Comparison of ENCODE assay signal across 8 mouse cellular contexts in the genomic region with DNA sequence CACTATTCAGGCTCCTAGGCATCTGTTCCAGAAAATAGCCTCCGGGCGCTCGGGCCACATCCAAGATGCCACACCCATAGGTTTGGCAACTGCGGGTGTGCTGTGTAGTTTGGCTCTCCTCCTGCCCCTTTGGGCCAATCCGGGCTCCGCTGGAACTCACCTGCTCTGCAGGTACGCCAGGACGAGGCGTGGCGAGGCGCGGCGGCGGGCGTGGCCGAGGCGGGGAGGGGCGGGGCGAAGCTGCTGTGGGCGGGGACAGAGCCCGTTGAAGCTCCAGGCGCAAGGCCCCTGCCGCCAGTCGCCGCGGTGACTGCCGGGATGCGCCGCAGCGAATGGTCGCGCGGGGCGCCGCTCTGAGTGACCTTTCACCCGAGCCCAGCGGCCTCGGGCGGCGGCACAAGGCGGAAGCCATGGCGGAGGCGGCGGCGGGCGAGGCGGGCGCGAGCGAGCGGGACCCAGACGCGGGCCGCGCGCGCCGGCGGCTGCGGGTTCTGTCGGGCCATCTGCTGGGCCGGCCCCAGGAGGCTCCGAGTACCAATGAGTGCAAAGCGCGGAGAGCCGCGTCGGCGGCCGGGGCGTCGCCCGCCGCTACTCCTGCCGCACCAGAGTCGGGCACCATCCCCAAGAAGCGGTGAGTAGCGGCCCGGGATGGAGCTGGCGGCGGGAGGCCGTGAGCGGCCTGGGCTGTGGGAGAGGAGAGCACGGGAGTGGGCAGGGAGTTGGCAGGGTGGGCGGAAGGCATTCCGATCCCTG. TPM values are rescaled to one million over a fixed set of nuclear protein-coding genes. Genes with fewer than 3 reads are reported as not detected.
DNase-seq lines count a peak whose midpoint lies in the region; ATAC-seq and TF ChIP-seq lines count a peak whose summit lies in the region.

Agps (plus strand) TSS at position 297 of the 753 bp plus-strand sequence.

- H3K27me3 ChIP-seq in heart, embryonic 15.5 days = no peaks in the 10 kb centered on the region
- no peaks in the 10 kb centered on the region for H3K27me3 ChIP-seq in liver, embryonic 14.5 days (ENCODE audit: control insufficient read depth, insufficient read depth, low read length)
- H3K27me3 ChIP-seq in neural tube, embryonic 11.5 days (ENCODE audit: control insufficient read depth, insufficient read depth, low read length) = no peaks in the 10 kb centered on the region
- no peaks in the 10 kb centered on the region for H3K27me3 ChIP-seq in stomach, postnatal 0 days (ENCODE audit: control insufficient read depth, insufficient read depth, low read length)

- peak; percentile 93 for DNase-seq in CD4-positive, CD25-positive, alpha-beta regulatory T cell, adult 2 months (ENCODE audit: low read depth, low spot score)
- peak; percentile 77 for DNase-seq in fat pad, adult 2 months (ENCODE audit: extremely low read depth, low read depth, low spot score)
- DNase-seq in kidney, postnatal 25 days = peak; percentile 88 to 94
- peak; percentile 78 to 83 (median 82) for DNase-seq in liver, embryonic 14.5 days (ENCODE audit: low read depth in 3 of 3, low spot score in 3 of 3)
- peak; percentile 89 for DNase-seq in neural tube, embryonic 11.5 days (ENCODE audit: low spot score)
- DNase-seq in stomach, postnatal 0 days (ENCODE audit: low spot score) = peak; percentile 98

- no peaks in the 10 kb centered on the region for H3K9me3 ChIP-seq in heart, embryonic 15.5 days (replicated peaks)
- no peaks in the 10 kb centered on the region for H3K9me3 ChIP-seq in liver, embryonic 14.5 days (ENCODE audit: control insufficient read depth, low read length)
- no peaks in the 10 kb centered on the region for H3K9me3 ChIP-seq in neural tube, embryonic 11.5 days (ENCODE audit: control insufficient read depth, low read length)
- H3K9me3 ChIP-seq in stomach, postnatal 0 days (ENCODE audit: control insufficient read depth, low read length) = no peaks in the 10 kb centered on the region

- no peak for TF ChIP-seq CTCF in liver, embryonic 14.5 days (IDR thresholded peaks at IDR 0.05; ENCODE audit: low read depth)
- no peak for TF ChIP-seq CTCF in stomach, postnatal 0 days (IDR thresholded peaks at IDR 0.05; ENCODE audit: low read depth)

- H3K27ac ChIP-seq in brown adipose tissue, adult 24 weeks (replicated peaks; ENCODE audit: low read depth, low read length) = peak within 1 kb of the TSS; percentile 67
- peak within 1 kb of the TSS; percentile 75 for H3K27ac ChIP-seq in heart, embryonic 15.5 days
- peak within 1 kb of the TSS; percentile 65 for H3K27ac ChIP-seq in liver, embryonic 14.5 days
- H3K27ac ChIP-seq in neural tube, embryonic 11.5 days (ENCODE audit: low read depth, low read length) = peak within 1 kb of the TSS; percentile 63
- H3K27ac ChIP-seq in stomach, postnatal 0 days (replicated peaks) = peak within 1 kb of the TSS; percentile 91

- TF ChIP-seq EP300 in liver, embryonic 14.5 days (IDR thresholded peaks at IDR 0.05; ENCODE audit: low read depth) = no peak
- TF ChIP-seq EP300 in stomach, postnatal 0 days (optimal IDR thresholded peaks at IDR 0.05) = no peak

- peak within 1 kb of the TSS; percentile 79 for H3K9ac ChIP-seq in heart, embryonic 15.5 days
- peak within 1 kb of the TSS; percentile 90 for H3K9ac ChIP-seq in liver, embryonic 14.5 days (replicated peaks)
- H3K9ac ChIP-seq in neural tube, embryonic 11.5 days (ENCODE audit: low read length) = peak within 1 kb of the TSS; percentile 83
- H3K9ac ChIP-seq in stomach, postnatal 0 days (ENCODE audit: low read length) = peak within 1 kb of the TSS; percentile 86

- H3K4me1 ChIP-seq in brown adipose tissue, adult 24 weeks (ENCODE audit: control insufficient read depth, insufficient read depth, insufficient read length, low read length) = peaks cover 8% of the 10 kb centered on the region
- peaks cover 13% of the 10 kb centered on the region for H3K4me1 ChIP-seq in heart, embryonic 15.5 days (replicated peaks)
- H3K4me1 ChIP-seq in liver, embryonic 14.5 days (replicated peaks; ENCODE audit: control insufficient read depth in 2 of 2, insufficient read depth in 2 of 2, low read length in 1 of 2) = peaks cover 6 to 16% of the 10 kb centered on the region in 2 experiments
- H3K4me1 ChIP-seq in neural tube, embryonic 11.5 days (ENCODE audit: control insufficient read depth, insufficient read depth, low read length) = peaks cover 8% of the 10 kb centered on the region
- no peaks in the 10 kb centered on the region for H3K4me1 ChIP-seq in stomach, postnatal 0 days (replicated peaks; ENCODE audit: control insufficient read depth, insufficient read depth)

- peak within 1 kb of the TSS; percentile 79 for H3K4me3 ChIP-seq in brown adipose tissue, adult 24 weeks (ENCODE audit: insufficient read depth, low read depth, low read length)
- H3K4me3 ChIP-seq in heart, embryonic 15.5 days = peak within 1 kb of the TSS; percentile 80
- peak within 1 kb of the TSS; percentile 80 to 96 for H3K4me3 ChIP-seq in liver, embryonic 14.5 days (ENCODE audit: insufficient read depth in 1 of 2, low read depth in 2 of 2, low read length in 2 of 2)
- peak within 1 kb of the TSS; percentile 78 for H3K4me3 ChIP-seq in neural tube, embryonic 11.5 days (ENCODE audit: low read depth, low read length)
- H3K4me3 ChIP-seq in stomach, postnatal 0 days (ENCODE audit: low read depth, low read length) = peak within 1 kb of the TSS; percentile 79

- H3K36me3 ChIP-seq in heart, embryonic 15.5 days = no peaks in the 10 kb centered on the region
- H3K36me3 ChIP-seq in liver, embryonic 14.5 days (replicated peaks; ENCODE audit: control insufficient read depth, insufficient read depth, low read depth) = no peaks in the 10 kb centered on the region
- no peaks in the 10 kb centered on the region for H3K36me3 ChIP-seq in neural tube, embryonic 11.5 days (ENCODE audit: control insufficient read depth, insufficient read depth, low read length)
- H3K36me3 ChIP-seq in stomach, postnatal 0 days (ENCODE audit: control insufficient read depth, insufficient read depth, low read length) = no peaks in the 10 kb centered on the region; the same call in 1 of the 2 replicates

- WGBS in heart, embryonic 15.5 days = under 1% methylated on average over 86 of the region's 86 CpGs
- under 1% methylated on average over 77 of the region's 86 CpGs for WGBS in liver, embryonic 14.5 days (ENCODE audit: insufficient replicate concordance)
- WGBS in neural tube, embryonic 11.5 days = under 1% methylated on average over 58 of the region's 86 CpGs
- WGBS in stomach, postnatal 0 days = under 1% methylated on average over 72 of the region's 86 CpGs

- peak within 1 kb of the TSS; percentile 74 for H3K4me2 ChIP-seq in heart, embryonic 15.5 days
- peak within 1 kb of the TSS; percentile 85 for H3K4me2 ChIP-seq in liver, embryonic 14.5 days (ENCODE audit: low read depth)
- H3K4me2 ChIP-seq in neural tube, embryonic 11.5 days (ENCODE audit: low read depth) = peak within 1 kb of the TSS; percentile 84
- peak within 1 kb of the TSS; percentile 73 for H3K4me2 ChIP-seq in stomach, postnatal 0 days (replicated peaks; ENCODE audit: low read depth)

- peak; percentile 95 for ATAC-seq in heart, embryonic 15.5 days (replicated peaks; ENCODE audit: insufficient number of reproducible peaks, insufficient read depth, low FRiP score, low read depth)
- peak; percentile 95 for ATAC-seq in liver, embryonic 14.5 days (ENCODE audit: insufficient read depth)
- ATAC-seq in neural tube, embryonic 11.5 days (ENCODE audit: insufficient read depth, low FRiP score, low TSS enrichment) = peak; percentile 94
- ATAC-seq in stomach, postnatal 0 days (ENCODE audit: low FRiP score, low TSS enrichment) = peak; percentile 96

RNA-seq across cellular contexts. Expression of gene Agps, which starts in this region (rescaled TPM):
- polyA plus RNA-seq in brown adipose tissue, adult 24 weeks (2012; ENCODE audit: insufficient read depth, insufficient read length, missing spikeins) = 14.5 and 17.6 TPM in 2 replicates
- polyA plus RNA-seq in heart, embryonic 15.5 days (2015; fragmentation: Nextera tagmentation; extraction: Ambion mirVana) = 23.7 and 26.6 TPM in 2 replicates
- polyA plus RNA-seq in liver, embryonic 14.5 days (2012; rRNA removed) = 4.1 and 5.6 TPM in 2 replicates
- 13.8 and 14.3 TPM in 2 replicates for polyA plus RNA-seq in liver, embryonic 14.5 days (2014; fragmentation: Nextera tagmentation; extraction: Ambion mirVana)
- 61.4 and 66.2 TPM in 2 replicates for polyA plus RNA-seq in neural tube, embryonic 11.5 days (2014; fragmentation: Nextera tagmentation; extraction: Ambion mirVana)
- 11.8 and 12.4 TPM in 2 replicates for polyA plus RNA-seq in stomach, postnatal 0 days (2015; fragmentation: Nextera tagmentation; extraction: Ambion mirVana)

Comparison
In these comparisons a context has a peak if more than half of its experiments do, and no peak if none do; other contexts are left out.
1. Peak in every context shown above with its lines: DNase-seq, ATAC-seq, H3K4me3 ChIP-seq and H3K27ac ChIP-seq.